Mouse (Mus musculus) heart, adult 2 months (tissue): ENCODE results near the gene Dglucy. TPM values are rescaled to one million over a fixed set of nuclear protein-coding genes. Genes with fewer than 3 reads are reported as not detected.
A peak's percentile ranks its signal among the peaks of the same experiment; 100 is the strongest.

Experiments used
- DNase-seq, 2 experiments: peaks; one replicate each; pipeline ENCODE4 v3.0.0; 2021
- H3K27ac ChIP-seq: fragments of 200-600 bp; 2 replicates; pipeline ENCODE4 v1.8.1; 2022
- H3K27me3 ChIP-seq: fragments of 200-500 bp; 2 replicates; pipeline ENCODE4 v1.6.1; 2012; ENCODE audit warnings: mild to moderate bottlenecking, low read length, inconsistent platforms, mixed read lengths; ENCODE audit not compliant: control insufficient read depth, insufficient read depth
- H3K36me3 ChIP-seq: fragments of 200-500 bp; 2 replicates; pipeline ENCODE4 v1.6.1; 2012; ENCODE audit warnings: low read length, inconsistent platforms; ENCODE audit not compliant: control insufficient read depth, insufficient read depth
- H3K4me1 ChIP-seq: fragments of 200-500 bp; 2 replicates; pipeline ENCODE4 v1.6.1; 2011; ENCODE audit warnings: low read length; ENCODE audit not compliant: control insufficient read depth, insufficient read depth
- H3K4me3 ChIP-seq: fragments of 200-600 bp; 2 replicates; pipeline ENCODE4 v1.8.1; 2022
- H3K79me2 ChIP-seq: fragments of 200-500 bp; replicated peaks from 2 replicates; pipeline ENCODE4 v1.6.1; 2012; ENCODE audit warnings: mild to moderate bottlenecking, inconsistent platforms, low read length, moderate library complexity, mixed read lengths; ENCODE audit not compliant: control insufficient read depth, insufficient read depth
- H3K9ac ChIP-seq: fragments of 200-500 bp; 2 replicates; pipeline ENCODE4 v1.6.1; 2012; ENCODE audit warnings: low read depth, mild to moderate bottlenecking, control low read depth, inconsistent platforms, low read length, mixed read lengths
- CTCF ChIP-seq: fragments of 200-600 bp; IDR thresholded peaks from 2 replicates; pipeline ENCODE4 v1.8.1; 2022; ENCODE audit warnings: antibody characterized with exemption, mild to moderate bottlenecking, moderate library complexity
- EP300 ChIP-seq: fragments of 200-500 bp; IDR thresholded peaks from 2 replicates; pipeline ENCODE4 v1.6.1; 2011; ENCODE audit warnings: low read depth, low read length, control low read depth; ENCODE audit not compliant: insufficient read depth
- POLR2A ChIP-seq: fragments of 200-500 bp; IDR thresholded peaks from 2 replicates; pipeline ENCODE4 v1.6.1; 2011; ENCODE audit warnings: mild to moderate bottlenecking, low read depth, low read length, control low read depth; ENCODE audit not compliant: insufficient read depth
- WGBS: fragments of 180-500 bp; shearing (Covaris S2); methylation state at CpG from one replicate; pipeline ENCODE4 v1.1.7; 2018; 5-methylcytosine and 5-hydroxymethylcytosine counted together
- intact Hi-C: fragments of 180-260 bp; cut with DNase I; formaldehyde crosslinking; loops from one replicate; pipeline ENCODE4 v1.15.1; 2025
- polyA plus RNA-seq: library from polyadenylated mRNA; depleted of rRNA; stranded (reverse); fragments of >200 nt; gene quantifications from 2 replicates; pipeline ENCODE4 v1.2.3, GENCODE M21; 2012; rRNA removed
- total RNA-seq, 2 experiments: library from RNA; stranded (reverse); gene quantifications; 2 replicates each; pipeline ENCODE4 v1.2.3; 2021

Dglucy gene
- total and polyA plus RNA-seq, 3 experiments: 36.8 to 64.0 (median 60.9) TPM

DNA sequence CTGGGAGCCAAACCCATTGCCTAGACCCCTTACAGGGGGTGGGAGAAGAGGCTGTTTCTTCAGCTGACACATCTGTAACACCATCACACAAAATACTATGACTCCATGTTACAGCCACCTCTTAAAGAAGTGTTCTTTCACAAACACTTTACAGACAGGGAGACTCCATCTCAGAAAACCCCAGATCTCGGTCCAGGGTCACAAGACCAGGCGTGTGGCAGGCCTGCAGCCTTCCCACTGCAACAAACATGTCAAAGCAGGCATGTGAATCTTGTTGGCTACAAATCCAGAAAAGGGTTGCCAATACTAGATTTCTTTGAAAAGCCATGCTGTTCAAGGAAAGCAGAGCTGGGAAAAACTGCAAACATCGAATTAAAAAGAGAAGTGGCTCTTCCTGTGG is 162.5 kb downstream of the Dglucy start:
- no peak overlapping the region for H3K9ac ChIP-seq
- WGBS: 81% methylated on average over 3 of the region's 3 CpGs
- intact Hi-C loops: no loop called here
- H3K4me3 ChIP-seq: no peak overlapping the region
- H3K4me1 ChIP-seq: peaks cover 7% of the 10 kb centered on the region
- no peak overlapping the region for H3K27ac ChIP-seq
- H3K36me3 ChIP-seq: no peaks in the 10 kb centered on the region
- H3K27me3 ChIP-seq: no peaks in the 10 kb centered on the region
- TF ChIP-seq POLR2A (no peak), CTCF (no peak), EP300 (no peak)
- no peak for DNase-seq
- H3K79me2 ChIP-seq: no peaks in the 10 kb centered on the region

GRCm38 (mm10) chr12:100943146-100943545 is 164.3 kb downstream of the Dglucy start:
- intact Hi-C loops: no loop called here
- no peak overlapping the region for H3K9ac ChIP-seq
- no peak overlapping the region for H3K27ac ChIP-seq
- no peaks in the 10 kb centered on the region for H3K79me2 ChIP-seq
- H3K27me3 ChIP-seq: no peaks in the 10 kb centered on the region
- H3K36me3 ChIP-seq: no peaks in the 10 kb centered on the region
- peaks cover 2% of the 10 kb centered on the region for H3K4me1 ChIP-seq
- no peak for DNase-seq
- no peak overlapping the region for H3K4me3 ChIP-seq
- TF ChIP-seq POLR2A (no peak), CTCF (no peak), EP300 (no peak)
- WGBS: 83% methylated on average over 4 of the region's 4 CpGs

GRCm38 (mm10) chr12:100944921-100945336 is 166.1 kb downstream of the Dglucy start:
- DNase-seq: peak in 1 of 2 experiments; percentile 47
- WGBS: 83% methylated on average over 21 of the region's 21 CpGs
- no peak for TF ChIP-seq CTCF
- no peak for TF ChIP-seq POLR2A
- TF ChIP-seq EP300: no peak

GRCm38 (mm10) chr12:100945501-100945900 is 166.6 kb downstream of the Dglucy start:
- H3K27ac ChIP-seq: no peak overlapping the region
- peaks cover 5% of the 10 kb centered on the region for H3K4me1 ChIP-seq
- WGBS: 78% methylated on average over 12 of the region's 12 CpGs
- intact Hi-C loops: no loop called here
- H3K9ac ChIP-seq: no peak overlapping the region
- no peak for DNase-seq
- H3K4me3 ChIP-seq: no peak overlapping the region
- TF ChIP-seq EP300 (no peak), CTCF (no peak), POLR2A (no peak)
- no peaks in the 10 kb centered on the region for H3K27me3 ChIP-seq
- no peaks in the 10 kb centered on the region for H3K79me2 ChIP-seq
- no peaks in the 10 kb centered on the region for H3K36me3 ChIP-seq

More at GRCm38 (mm10) chr12:100944921-100945336, 166.1 kb downstream of the Dglucy start:
- Histone ChIP-seq H3K27me3 (no peaks in the 10 kb centered on the region), H3K27ac (no peak overlapping the region), H3K4me3 (no peak overlapping the region), H3K4me1 (peaks cover 5% of the 10 kb centered on the region), H3K36me3 (no peaks in the 10 kb centered on the region), H3K9ac (no peak overlapping the region), H3K79me2 (no peaks in the 10 kb centered on the region)
- intact Hi-C loops: no loop called here

- Histone ChIP-seq H3K4me3 (no peak overlapping the region), H3K4me1 (peaks cover 5% of the 10 kb centered on the region), H3K36me3 (no peaks in the 10 kb centered on the region), H3K79me2 (no peaks in the 10 kb centered on the region), H3K9ac (no peak overlapping the region), H3K27me3 (no peaks in the 10 kb centered on the region), H3K27ac (no peak overlapping the region)
- DNase-seq: no peak
- no peak for TF ChIP-seq POLR2A
- no peak for TF ChIP-seq EP300
- no peak for TF ChIP-seq CTCF
- intact Hi-C loops: no loop called here
- 85% methylated on average over 12 of the region's 12 CpGs for WGBS
Measured at GRCm38 (mm10) chr12:100945948-100946347, 167.1 kb downstream of the Dglucy start.

Other genes starting within 250 kb of the Dglucy start
- gene Rps6ka5, start 52.1 kb upstream of the Dglucy start, total RNA-seq: 10 to 100 TPM; 10.8 to 13.5 TPM
- 2.1 and 6.1 TPM in 2 replicates for gene Rps6ka5, start 52.1 kb upstream of the Dglucy start, polyA plus RNA-seq
- under 1 TPM; 0.14 to 0.16 TPM for gene Gpr68, start 129.1 kb downstream of the Dglucy start, total RNA-seq
- gene Gpr68, start 129.1 kb downstream of the Dglucy start, polyA plus RNA-seq: 0.56 and 0.80 TPM in 2 replicates
- gene Ccdc88c, start 250.0 kb downstream of the Dglucy start, total RNA-seq: 1 to 10 TPM; 3.6 to 5.2 TPM
- 4.1 and 5.4 TPM in 2 replicates for gene Ccdc88c, start 250.0 kb downstream of the Dglucy start, polyA plus RNA-seq